Mouse (Mus musculus): ENCODE measurements around the gene Rel. TPM values are rescaled to one million over a fixed set of nuclear protein-coding genes. Genes with fewer than 3 reads are reported as not detected.

Rel gene
- polyA plus RNA-seq, 1 experiment from 2014 or later, result 0.96 TPM

GRCm38 (mm10) chr11:23734749-23735286 is 36.0 kb downstream of the Rel start:
- Histone ChIP-seq H3K4me1 (no peaks in the 10 kb centered on the region), H3K4me3 (no peak overlapping the region), H3K9me3 (replicated peaks) (no peaks in the 10 kb centered on the region), H3K36me3 (peaks cover 38% of the 10 kb centered on the region), H3K27ac (no peak overlapping the region), H3K27me3 (ENCODE audit: low read depth, poor library complexity, severe bottlenecking) (no peaks in the 10 kb centered on the region)
- 94% methylated on average over 6 of the region's 6 CpGs for WGBS
- DNase-seq (ENCODE audit: low spot score), result no peak

GRCm38 (mm10) chr11:23732840-23733239 is 37.9 kb downstream of the Rel start:
- no peaks in the 10 kb centered on the region for H3K9me3 ChIP-seq (replicated peaks)
- no peak overlapping the region for H3K4me3 ChIP-seq
- WGBS, result 97% methylated on average over 1 of the region's 1 CpGs
- DNase-seq (ENCODE audit: low spot score), result no peak
- H3K4me1 ChIP-seq, result no peaks in the 10 kb centered on the region
- H3K36me3 ChIP-seq, result peaks cover 58% of the 10 kb centered on the region
- no peak overlapping the region for H3K27ac ChIP-seq
- no peaks in the 10 kb centered on the region for H3K27me3 ChIP-seq (ENCODE audit: low read depth, poor library complexity, severe bottlenecking)

- Histone ChIP-seq H3K4me3 (no peak overlapping the region), H3K27ac (no peak overlapping the region), H3K4me1 (no peaks in the 10 kb centered on the region), H3K27me3 (ENCODE audit: low read depth, poor library complexity, severe bottlenecking) (no peaks in the 10 kb centered on the region), H3K9me3 (replicated peaks) (no peaks in the 10 kb centered on the region), H3K36me3 (peaks cover 84% of the 10 kb centered on the region)
- 97% methylated on average over 4 of the region's 4 CpGs for WGBS
- no peak for DNase-seq (ENCODE audit: low spot score)
These were observed 40.6 kb downstream of the Rel start for GRCm38 (mm10) chr11:23730120-23730519.

GRCm38 (mm10) chr11:23728186-23728585 is 42.6 kb downstream of the Rel start:
- H3K9me3 ChIP-seq (replicated peaks), result no peaks in the 10 kb centered on the region
- H3K27me3 ChIP-seq (ENCODE audit: low read depth, poor library complexity, severe bottlenecking), result no peaks in the 10 kb centered on the region
- no peak overlapping the region for H3K27ac ChIP-seq
- H3K4me1 ChIP-seq, result no peaks in the 10 kb centered on the region
- DNase-seq (ENCODE audit: low spot score), result no peak
- WGBS, result 89% methylated on average over 2 of the region's 2 CpGs
- H3K4me3 ChIP-seq, result no peak overlapping the region
- H3K36me3 ChIP-seq, result peaks cover 87% of the 10 kb centered on the region

- Histone ChIP-seq H3K36me3 (peaks cover 93% of the 10 kb centered on the region), H3K4me3 (no peak overlapping the region)
- 87% methylated on average over 2 of the region's 2 CpGs for WGBS
These were observed 44.3 kb downstream of the Rel start for GRCm38 (mm10) chr11:23726441-23726840.

GRCm38 (mm10) chr11:23725850-23726249 is 44.9 kb downstream of the Rel start:
- Histone ChIP-seq H3K27me3 (ENCODE audit: low read depth, poor library complexity, severe bottlenecking) (no peaks in the 10 kb centered on the region), H3K4me3 (no peak overlapping the region), H3K27ac (no peak overlapping the region), H3K36me3 (peaks cover 93% of the 10 kb centered on the region), H3K4me1 (no peaks in the 10 kb centered on the region), H3K9me3 (replicated peaks) (no peaks in the 10 kb centered on the region)
- WGBS, result 87% methylated on average over 2 of the region's 2 CpGs
- DNase-seq (ENCODE audit: low spot score), result no peak

More at GRCm38 (mm10) chr11:23726441-23726840, 44.3 kb downstream of the Rel start:
- no peaks in the 10 kb centered on the region for H3K27me3 ChIP-seq (ENCODE audit: low read depth, poor library complexity, severe bottlenecking)
- no peak overlapping the region for H3K27ac ChIP-seq
- H3K4me1 ChIP-seq, result no peaks in the 10 kb centered on the region
- H3K9me3 ChIP-seq (replicated peaks), result no peaks in the 10 kb centered on the region
- DNase-seq (ENCODE audit: low spot score), result no peak

GRCm38 (mm10) chr11:23722326-23722725 is 48.4 kb downstream of the Rel start:
- H3K27me3 ChIP-seq (ENCODE audit: low read depth, poor library complexity, severe bottlenecking), result no peaks in the 10 kb centered on the region

GRCm38 (mm10) chr11:23719825-23720224 is 50.9 kb downstream of the Rel start:
- no peak overlapping the region for H3K4me3 ChIP-seq
- no peak overlapping the region for H3K27ac ChIP-seq
- H3K27me3 ChIP-seq (ENCODE audit: low read depth, poor library complexity, severe bottlenecking), result no peaks in the 10 kb centered on the region
- H3K36me3 ChIP-seq, result peaks cover 95% of the 10 kb centered on the region
- no peak for DNase-seq (ENCODE audit: low spot score)
- H3K4me1 ChIP-seq, result no peaks in the 10 kb centered on the region
- H3K9me3 ChIP-seq (replicated peaks), result no peaks in the 10 kb centered on the region
- WGBS, result 90% methylated on average over 3 of the region's 3 CpGs

More at GRCm38 (mm10) chr11:23722326-23722725, 48.4 kb downstream of the Rel start:
- Histone ChIP-seq H3K9me3 (replicated peaks) (no peaks in the 10 kb centered on the region), H3K27ac (no peak overlapping the region), H3K4me1 (no peaks in the 10 kb centered on the region), H3K4me3 (no peak overlapping the region), H3K36me3 (peaks cover 94% of the 10 kb centered on the region)
- 55% methylated on average over 2 of the region's 2 CpGs for WGBS
- DNase-seq (ENCODE audit: low spot score), result no peak

- no peak for DNase-seq (ENCODE audit: low spot score)
- Histone ChIP-seq H3K27ac (no peak overlapping the region), H3K9me3 (replicated peaks) (no peaks in the 10 kb centered on the region), H3K4me1 (no peaks in the 10 kb centered on the region), H3K27me3 (ENCODE audit: low read depth, poor library complexity, severe bottlenecking) (no peaks in the 10 kb centered on the region), H3K36me3 (peaks cover 100% of the 10 kb centered on the region), H3K4me3 (no peak overlapping the region)
- over 99% methylated on average over 2 of the region's 2 CpGs for WGBS
These were observed 51.9 kb downstream of the Rel start for GRCm38 (mm10) chr11:23718856-23719255.

GRCm38 (mm10) chr11:23712299-23712698 is 58.5 kb downstream of the Rel start:
- Histone ChIP-seq H3K36me3 (peaks cover 94% of the 10 kb centered on the region), H3K27ac (no peak overlapping the region), H3K4me3 (no peak overlapping the region), H3K27me3 (ENCODE audit: low read depth, poor library complexity, severe bottlenecking) (no peaks in the 10 kb centered on the region), H3K9me3 (replicated peaks) (no peaks in the 10 kb centered on the region), H3K4me1 (no peaks in the 10 kb centered on the region)
- DNase-seq (ENCODE audit: low spot score), result no peak
- WGBS, result 93% methylated on average over 3 of the region's 3 CpGs

GRCm38 (mm10) chr11:23704604-23705294 is 66.0 kb downstream of the Rel start:
- H3K36me3 ChIP-seq, result peaks cover 63% of the 10 kb centered on the region
- H3K27me3 ChIP-seq (ENCODE audit: low read depth, poor library complexity, severe bottlenecking), result no peaks in the 10 kb centered on the region
- H3K27ac ChIP-seq, result no peak overlapping the region
- H3K4me1 ChIP-seq, result no peaks in the 10 kb centered on the region
- no peaks in the 10 kb centered on the region for H3K9me3 ChIP-seq (replicated peaks)
- H3K4me3 ChIP-seq, result no peak overlapping the region
- 93% methylated on average over 7 of the region's 7 CpGs for WGBS
- no peak for DNase-seq (ENCODE audit: low spot score)

- H3K9me3 ChIP-seq (replicated peaks), result no peaks in the 10 kb centered on the region
- WGBS, result 93% methylated on average over 3 of the region's 3 CpGs
These were observed 68.9 kb downstream of the Rel start for GRCm38 (mm10) chr11:23701831-23702230.

GRCm38 (mm10) chr11:23699414-23700095 is 71.2 kb downstream of the Rel start:
- no peak overlapping the region for H3K27ac ChIP-seq
- WGBS, result 75% methylated on average over 3 of the region's 3 CpGs
- H3K27me3 ChIP-seq (ENCODE audit: low read depth, poor library complexity, severe bottlenecking), result no peaks in the 10 kb centered on the region
- no peaks in the 10 kb centered on the region for H3K9me3 ChIP-seq (replicated peaks)
- DNase-seq (ENCODE audit: low spot score), result no peak
- peaks cover 40% of the 10 kb centered on the region for H3K36me3 ChIP-seq
- no peaks in the 10 kb centered on the region for H3K4me1 ChIP-seq
- H3K4me3 ChIP-seq, result no peak overlapping the region

More at GRCm38 (mm10) chr11:23701831-23702230, 68.9 kb downstream of the Rel start:
- no peak for DNase-seq (ENCODE audit: low spot score)
- H3K27ac ChIP-seq, result no peak overlapping the region
- no peak overlapping the region for H3K4me3 ChIP-seq
- H3K4me1 ChIP-seq, result no peaks in the 10 kb centered on the region
- H3K27me3 ChIP-seq (ENCODE audit: low read depth, poor library complexity, severe bottlenecking), result no peaks in the 10 kb centered on the region
- H3K36me3 ChIP-seq, result peaks cover 40% of the 10 kb centered on the region
